Mouse (Mus musculus) splenic B cell, adult 2 months (primary cell): Measurements from ENCODE around the gene Ptchd1.

Experiments
- DNase-seq: peaks from one replicate; pipeline ENCODE4 v3.0.0-alpha.2; 2011; ENCODE audit warnings: low read depth, low spot score
- H3K27me3 ChIP-seq: 2 replicates; pipeline ENCODE4 v1.6.1; 2012; ENCODE audit warnings: mild to moderate bottlenecking, low read length, moderate library complexity, mixed read lengths; ENCODE audit not compliant: control insufficient read depth, poor library complexity, insufficient read depth, severe bottlenecking
- H3K36me3 ChIP-seq: 2 replicates; pipeline ENCODE4 v1.6.1; 2012; ENCODE audit warnings: mild to moderate bottlenecking, low read length, moderate library complexity, mixed read lengths; ENCODE audit not compliant: control insufficient read depth, poor library complexity, insufficient read depth, severe bottlenecking

The Ptchd1 gene

DNA sequence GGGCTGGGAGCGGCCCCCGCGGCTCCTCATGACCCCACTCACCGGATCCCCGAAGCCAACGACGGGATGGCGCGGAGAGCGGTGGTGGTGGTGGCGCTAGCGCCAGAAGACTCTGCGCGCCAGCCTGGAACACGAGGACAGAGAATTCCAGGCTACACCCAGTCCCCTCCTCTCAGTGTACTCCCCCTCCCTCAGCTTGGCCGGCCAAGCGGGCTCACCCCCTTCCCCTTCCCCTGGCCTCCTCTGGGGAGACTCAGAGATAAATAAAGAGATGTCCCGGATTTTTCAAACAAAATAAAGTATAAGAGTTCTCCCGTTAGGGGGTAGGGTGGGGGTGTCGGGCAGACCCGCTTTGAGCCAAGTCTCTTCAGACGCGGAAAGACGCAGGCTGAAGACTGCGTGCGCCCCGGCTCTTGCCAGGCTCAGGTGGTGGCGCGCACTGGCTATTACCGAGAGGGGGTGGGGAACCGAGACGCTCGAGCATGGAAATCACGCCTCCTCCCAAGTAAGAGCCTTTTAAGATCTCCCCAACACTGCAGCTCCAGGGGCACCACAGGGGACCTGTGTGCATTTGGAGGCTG lies at the start of gene Ptchd1:
Gene Ptchd1 (minus strand): TSS at position 114 of the 581 bp plus-strand sequence.
- Histone ChIP-seq H3K27me3 (no peaks in the 10 kb centered on the region), H3K36me3 (no peaks in the 10 kb centered on the region)
- DNase-seq: no peak

DNA sequence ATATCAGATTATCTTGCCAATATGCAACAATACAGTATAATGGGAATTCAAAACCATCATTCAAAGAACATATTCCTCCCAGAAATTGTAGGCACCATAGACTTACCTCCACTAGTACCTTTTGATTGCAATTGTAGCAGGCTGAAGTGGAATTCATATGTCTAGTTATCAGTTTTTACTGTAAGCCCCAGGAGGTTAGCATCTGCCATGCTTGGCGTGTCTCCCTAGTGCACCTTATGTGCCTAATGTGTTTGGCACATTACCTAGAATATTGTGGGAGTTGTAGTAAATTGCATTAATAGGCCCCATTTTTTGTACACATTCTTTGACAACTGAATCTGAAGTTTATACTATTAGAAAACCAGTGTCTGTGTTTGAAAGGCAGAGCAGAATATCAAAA lies 34.4 kb upstream of the Ptchd1 start:
- no peak for DNase-seq
- no peaks in the 10 kb centered on the region for H3K36me3 ChIP-seq
- H3K27me3 ChIP-seq: no peaks in the 10 kb centered on the region

DNA sequence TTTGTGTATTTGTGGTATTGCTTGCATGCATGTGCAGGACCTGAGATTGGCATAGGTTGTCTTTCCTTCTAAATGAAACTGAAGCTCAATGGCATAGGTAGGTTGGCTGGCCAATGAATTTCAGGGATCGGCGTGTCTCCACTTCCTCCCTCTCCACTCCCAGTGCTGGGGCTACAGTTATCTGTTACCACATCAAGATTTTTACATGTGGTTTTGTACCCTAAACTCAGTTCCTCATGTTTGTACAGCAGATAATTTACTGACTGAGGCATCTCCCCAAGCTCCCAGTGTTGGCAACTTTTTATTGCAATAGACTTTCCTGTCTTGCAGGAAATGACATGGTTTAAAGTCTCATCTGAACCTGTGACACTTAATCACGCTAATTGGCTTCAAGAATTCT lies 22.4 kb upstream of the Ptchd1 start:
- no peaks in the 10 kb centered on the region for H3K36me3 ChIP-seq
- H3K27me3 ChIP-seq: no peaks in the 10 kb centered on the region
- no peak for DNase-seq

DNA sequence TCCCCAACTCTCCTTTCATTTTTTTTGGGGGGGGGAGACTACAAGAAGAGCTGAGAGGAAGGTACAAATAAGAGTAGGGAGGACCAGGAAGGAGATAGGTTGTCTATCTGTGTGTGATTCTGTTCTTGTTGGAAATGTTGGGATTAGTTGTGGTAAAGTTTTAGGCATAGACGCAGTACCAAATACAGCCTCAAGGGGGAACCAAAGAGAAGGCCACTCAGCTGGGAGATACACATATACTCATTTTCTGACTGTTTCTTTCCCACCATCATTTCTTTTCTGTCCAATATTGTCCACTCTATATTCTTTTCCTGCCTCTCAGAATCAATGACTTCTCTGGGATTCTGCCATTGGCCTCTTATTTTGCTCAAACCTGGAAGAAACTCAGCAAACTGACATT lies 20.4 kb upstream of the Ptchd1 start:
- Histone ChIP-seq H3K36me3 (no peaks in the 10 kb centered on the region), H3K27me3 (no peaks in the 10 kb centered on the region)
- DNase-seq: peak; percentile 0

DNA sequence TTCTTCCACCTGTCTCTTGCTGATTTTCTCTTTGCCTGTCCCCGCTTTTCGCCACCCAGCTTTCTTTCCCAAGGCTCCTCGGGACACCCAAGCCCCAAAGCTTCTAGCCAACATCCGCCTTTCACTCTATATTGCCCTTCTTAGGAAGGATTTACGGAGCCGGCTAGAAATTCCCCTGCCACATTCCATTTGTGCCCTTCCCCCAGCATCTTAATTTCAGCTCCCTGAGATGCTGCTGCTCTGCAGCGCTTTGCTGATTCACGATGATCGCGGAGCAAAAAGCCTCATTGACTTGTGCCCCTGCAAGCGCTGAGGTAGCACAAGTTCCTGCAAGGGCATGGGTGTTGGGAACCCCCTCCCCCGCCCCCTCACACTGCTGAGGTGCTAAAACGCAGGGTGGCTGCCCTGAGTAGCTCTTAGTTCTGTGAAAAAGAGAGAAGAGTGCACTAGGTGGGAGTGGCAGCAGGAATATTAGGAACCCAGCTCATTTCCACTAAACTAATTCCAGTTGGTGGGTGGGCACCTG lies 2.1 kb upstream of the Ptchd1 start:
- no peaks in the 10 kb centered on the region for H3K36me3 ChIP-seq
- H3K27me3 ChIP-seq: no peaks in the 10 kb centered on the region
- no peak for DNase-seq

DNA sequence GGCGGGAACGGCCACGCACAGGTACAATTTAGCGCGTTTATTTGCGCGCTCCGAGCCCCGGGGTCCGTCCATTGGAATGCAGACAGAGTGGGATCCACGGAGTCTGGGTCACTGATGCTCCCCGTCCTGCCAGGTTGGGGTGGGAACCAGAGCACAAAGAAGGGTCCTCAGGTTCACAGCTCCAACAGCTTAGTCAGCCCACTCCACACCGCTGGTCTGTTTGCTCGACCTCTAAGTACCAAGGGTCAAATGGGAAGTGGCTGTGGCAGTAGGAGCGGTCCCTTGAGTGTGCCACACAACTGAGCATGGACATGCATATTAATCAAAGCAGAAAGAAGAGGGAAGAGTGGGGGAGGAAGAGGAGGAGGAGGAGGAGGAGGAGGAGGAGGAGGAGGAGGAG lies 1.3 kb upstream of the Ptchd1 start:
- DNase-seq: no peak
- Histone ChIP-seq H3K27me3 (no peaks in the 10 kb centered on the region), H3K36me3 (no peaks in the 10 kb centered on the region)

DNA sequence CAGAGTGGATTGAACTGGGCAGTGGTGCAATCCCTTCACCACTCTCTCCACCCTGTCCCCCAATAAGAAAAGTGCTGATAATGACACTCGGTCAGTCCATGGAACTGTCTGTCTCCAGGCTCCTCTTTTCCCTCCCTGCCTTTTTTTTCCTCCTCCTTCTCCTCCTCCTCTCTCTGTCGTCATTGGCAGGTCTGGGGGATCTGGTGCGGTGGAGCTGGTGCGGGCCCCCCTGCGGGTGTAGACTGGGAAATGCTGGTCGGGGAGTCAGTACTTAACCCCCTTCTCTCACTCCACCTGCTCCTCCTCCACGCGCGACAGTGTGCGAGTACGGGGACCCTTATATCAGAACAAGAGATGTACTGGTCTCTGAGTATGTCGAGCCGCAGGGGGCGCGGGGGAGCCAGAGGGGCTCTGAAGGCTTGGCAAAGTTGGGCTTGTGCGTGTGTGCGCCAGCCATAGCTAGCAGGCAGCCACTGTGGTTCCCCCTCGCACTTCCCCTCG lies 777 bp upstream of the Ptchd1 start, which contains the start of gene Gm15155:
Gene Gm15155 (plus strand): TSS at position 401 of the 501 bp plus-strand sequence.
- Histone ChIP-seq H3K36me3 (no peaks in the 10 kb centered on the region), H3K27me3 (no peaks in the 10 kb centered on the region)
- DNase-seq: no peak

DNA sequence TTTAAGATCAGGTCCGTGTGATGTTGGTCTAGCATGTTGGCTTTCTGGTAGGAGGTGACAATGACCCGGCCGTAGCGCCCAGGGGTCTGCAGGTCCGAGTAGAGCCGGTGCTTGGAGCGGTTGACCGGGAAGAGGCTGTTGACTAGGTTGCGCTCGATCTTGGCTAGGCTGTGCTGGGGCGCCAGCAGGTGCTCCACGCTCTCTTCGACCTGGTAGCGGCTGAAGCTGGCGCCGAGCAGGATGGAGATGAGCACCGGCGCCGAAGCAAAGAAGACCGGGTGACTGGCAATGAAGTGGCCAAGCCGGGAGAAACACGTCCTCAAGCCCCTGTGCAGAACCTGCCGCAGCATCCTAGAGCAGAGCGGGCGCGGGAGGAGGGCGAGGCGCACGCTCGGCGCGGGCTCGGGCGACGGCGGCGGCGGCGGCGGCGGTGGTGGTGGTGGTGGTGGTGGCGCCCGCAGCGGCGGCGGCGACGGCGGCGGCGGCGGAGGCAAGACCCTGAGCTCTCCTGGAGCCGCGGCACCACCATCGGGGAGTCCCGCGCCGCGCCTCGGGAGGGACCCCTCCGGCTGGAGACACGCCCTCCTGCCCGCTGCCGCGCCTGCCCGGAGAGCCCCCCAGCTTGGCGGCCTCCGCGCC lies 534 bp downstream of the Ptchd1 start:
- no peaks in the 10 kb centered on the region for H3K27me3 ChIP-seq
- DNase-seq: no peak
- no peaks in the 10 kb centered on the region for H3K36me3 ChIP-seq

DNA sequence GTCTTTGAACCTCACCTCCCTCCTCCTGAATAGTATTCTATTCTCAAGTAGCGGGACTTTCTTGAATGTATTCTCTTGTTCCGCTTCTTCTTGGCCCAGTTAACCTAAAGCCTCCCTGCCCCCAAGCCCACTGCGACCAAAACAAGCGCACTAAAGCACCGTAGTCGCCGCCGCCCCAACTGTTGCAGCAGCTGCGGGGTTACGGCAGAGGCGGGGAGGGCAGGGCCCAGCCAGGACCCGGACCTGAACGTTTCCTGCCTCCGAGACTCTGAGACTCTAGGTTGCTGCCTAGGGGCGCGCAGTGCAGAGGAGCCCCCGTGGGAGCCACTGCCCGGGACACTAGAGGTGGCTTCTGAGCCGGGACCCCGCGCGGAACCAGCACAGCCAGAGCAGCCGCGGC lies 1.1 kb downstream of the Ptchd1 start:
- no peaks in the 10 kb centered on the region for H3K36me3 ChIP-seq
- no peaks in the 10 kb centered on the region for H3K27me3 ChIP-seq
- peak; percentile 0 for DNase-seq

DNA sequence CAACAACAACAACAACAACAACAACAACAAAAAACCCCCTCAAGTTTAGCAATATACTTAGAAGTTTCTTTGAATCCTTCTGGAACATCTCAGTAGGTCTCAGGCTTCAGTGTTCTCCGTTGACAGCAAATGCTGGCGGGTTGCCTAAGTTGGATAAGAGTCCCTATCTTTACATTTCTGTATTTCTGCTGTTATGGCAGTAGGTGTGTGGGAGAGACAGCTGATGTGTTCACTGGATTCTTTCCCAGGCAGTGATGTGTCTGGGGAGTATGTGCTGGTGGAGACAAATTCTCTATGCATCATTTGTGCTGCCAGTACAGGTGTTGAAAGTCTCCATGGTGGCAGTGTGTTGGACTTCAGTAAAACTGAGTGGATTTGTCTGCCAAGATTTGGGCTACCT lies 22.4 kb downstream of the Ptchd1 start:
- DNase-seq: no peak
- Histone ChIP-seq H3K27me3 (no peaks in the 10 kb centered on the region), H3K36me3 (no peaks in the 10 kb centered on the region)

DNA sequence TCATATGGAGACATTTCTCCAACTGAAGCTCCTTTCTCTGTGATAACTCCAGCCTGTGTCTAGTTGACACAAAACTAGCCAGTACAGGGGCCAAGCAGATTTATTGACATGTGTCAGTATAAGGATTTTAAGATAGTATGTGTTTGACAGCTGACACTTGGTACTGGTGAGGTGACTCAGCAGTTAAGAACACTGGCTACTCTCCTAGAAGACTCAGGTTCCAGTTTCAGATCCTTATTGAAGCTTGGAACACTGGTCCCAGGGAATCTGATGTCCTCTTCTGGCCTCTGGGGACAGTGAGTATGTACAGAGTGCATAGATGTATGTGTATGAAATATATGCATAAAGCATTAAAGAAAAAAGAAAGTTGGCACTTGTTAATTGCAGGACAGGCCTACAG lies 27.2 kb downstream of the Ptchd1 start:
- no peak for DNase-seq
- Histone ChIP-seq H3K36me3 (no peaks in the 10 kb centered on the region), H3K27me3 (no peaks in the 10 kb centered on the region)

DNA sequence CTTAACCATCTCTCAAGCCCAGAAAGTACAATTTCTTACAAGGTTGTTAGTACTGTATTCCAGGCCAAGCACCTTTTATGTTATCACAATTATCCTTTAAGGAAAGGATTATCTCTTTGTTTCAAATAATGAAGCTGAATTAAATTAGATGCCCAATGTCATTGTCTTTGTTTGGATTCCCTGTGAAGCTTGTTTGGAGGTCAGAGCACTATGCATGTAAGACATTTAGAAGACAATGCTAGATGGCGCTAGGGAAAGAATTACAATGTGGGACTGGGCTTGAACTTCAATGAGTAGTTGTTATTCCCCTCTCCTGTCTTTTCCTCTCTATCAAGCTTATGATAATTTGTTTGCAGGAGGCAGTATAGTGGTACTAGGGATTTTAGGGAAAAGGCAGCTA lies 28.9 kb downstream of the Ptchd1 start:
- no peak for DNase-seq
- no peaks in the 10 kb centered on the region for H3K27me3 ChIP-seq
- no peaks in the 10 kb centered on the region for H3K36me3 ChIP-seq

DNA sequence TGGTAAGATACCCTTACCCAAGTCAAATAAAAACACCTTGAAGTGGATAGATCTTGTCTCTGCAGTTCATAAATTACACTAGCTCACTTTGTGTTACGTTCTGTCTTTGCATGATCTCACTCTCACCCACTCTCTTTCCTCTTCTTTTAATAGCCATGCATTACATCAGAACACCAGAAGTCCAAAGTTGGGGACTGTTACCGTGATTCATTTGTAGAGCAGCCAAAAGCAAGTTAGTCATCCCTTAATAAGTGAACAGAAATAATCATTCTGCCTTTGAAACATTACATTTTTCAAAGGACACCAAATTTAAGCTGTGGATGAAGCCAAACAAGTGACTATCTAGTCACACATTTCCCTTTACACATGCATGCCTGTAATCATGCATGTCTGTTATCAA lies 31.1 kb downstream of the Ptchd1 start:
- no peaks in the 10 kb centered on the region for H3K36me3 ChIP-seq
- DNase-seq: no peak
- H3K27me3 ChIP-seq: no peaks in the 10 kb centered on the region

DNA sequence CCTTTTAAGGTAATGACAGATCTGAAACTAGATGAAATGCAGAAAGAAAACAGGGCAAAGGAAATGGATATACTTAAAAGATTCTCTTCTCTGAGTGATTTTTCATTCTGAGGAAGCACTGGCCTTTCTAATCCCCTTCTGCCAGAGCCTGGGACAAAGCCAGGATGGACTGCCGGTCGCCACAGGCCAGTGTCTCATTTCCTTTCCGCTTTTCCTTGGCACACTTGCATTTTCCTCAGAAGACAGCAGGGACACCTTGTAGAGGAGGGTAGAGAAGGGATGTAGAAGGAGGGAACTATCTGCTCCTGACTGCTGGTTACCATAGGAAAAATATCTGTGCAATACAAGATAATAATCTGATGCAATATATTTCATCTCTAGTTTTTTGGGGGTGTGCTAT lies 32.1 kb downstream of the Ptchd1 start:
- no peaks in the 10 kb centered on the region for H3K36me3 ChIP-seq
- no peak for DNase-seq
- no peaks in the 10 kb centered on the region for H3K27me3 ChIP-seq

DNA sequence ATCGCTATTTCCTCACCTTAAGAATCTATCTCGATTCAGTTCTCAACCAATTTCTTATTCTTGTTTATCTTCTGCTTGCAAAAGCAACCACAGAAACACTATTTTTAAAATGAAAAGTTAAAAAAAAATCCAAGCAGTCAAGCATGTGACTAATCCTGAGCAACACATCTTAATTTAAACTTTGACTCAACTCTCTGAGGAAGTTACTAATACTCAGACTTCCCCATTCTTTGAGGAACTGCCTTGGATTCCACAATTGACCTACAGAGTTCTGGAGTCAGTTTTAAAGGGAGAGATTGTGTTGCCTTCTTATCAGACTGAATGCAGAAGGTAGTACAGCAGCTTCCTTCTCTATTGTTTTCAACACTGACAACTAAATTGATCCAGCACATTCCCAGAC lies 39.0 kb downstream of the Ptchd1 start:
- H3K36me3 ChIP-seq: no peaks in the 10 kb centered on the region
- no peaks in the 10 kb centered on the region for H3K27me3 ChIP-seq
- DNase-seq: no peak
